Mouse (Mus musculus): ENCODE data around the gene Xpot.

- no peak for TF ChIP-seq GATA1 (IDR thresholded peaks at IDR 0.05; ENCODE audit: low read length)
- no peak for TF ChIP-seq TAL1 (IDR thresholded peaks at IDR 0.05; ENCODE audit: low read length)
Observed at GRCm38 (mm10) chr10:121564447-121564846, 61.7 kb downstream of the Xpot start.
